Mouse (Mus musculus) CH12.LX (cell line): ENCODE results near the gene Ccdc84. TPM values are rescaled to one million over a fixed set of nuclear protein-coding genes. Genes with fewer than 3 reads are reported as not detected.

Experiments
- DNase-seq: peaks from one replicate; pipeline ENCODE4 v3.0.0-alpha.2; 2013; ENCODE audit errors: extremely low read depth
- H3K27ac ChIP-seq: 2 replicates; pipeline ENCODE4 v1.5.1; 2012; ENCODE audit warnings: low read depth, mild to moderate bottlenecking, control low read depth, moderate library complexity; ENCODE audit not compliant: insufficient read depth
- H3K27me3 ChIP-seq: replicated peaks from 2 replicates; pipeline ENCODE3; 2012; ENCODE audit warnings: inconsistent platforms
- H3K36me3 ChIP-seq, 2 experiments: replicated peaks in 1 of 2; 2 replicates each; pipeline versions ENCODE3 to v1.6.1; 2012; ENCODE audit warnings: inconsistent platforms in 1 of 2, low read length in 1 of 2, mild to moderate bottlenecking in 1 of 2, mixed read lengths in 1 of 2, moderate library complexity in 1 of 2; ENCODE audit not compliant: control insufficient read depth in 1 of 2, insufficient read depth in 1 of 2
- H3K4me1 ChIP-seq, 2 experiments: 2 replicates each; pipeline ENCODE4 v1.6.1; 2012; ENCODE audit warnings: inconsistent platforms in 1 of 2, moderate library complexity in 1 of 2; ENCODE audit not compliant: insufficient read depth in 2 of 2, control insufficient read depth in 1 of 2
- H3K4me2 ChIP-seq: 2 replicates; pipeline ENCODE4 v1.6.1; 2012; ENCODE audit warnings: low read depth, mild to moderate bottlenecking, control low read depth; ENCODE audit not compliant: poor library complexity, insufficient read depth, severe bottlenecking
- H3K4me3 ChIP-seq, 3 experiments: fragments of 150-350 bp in 1 of 3; sonication (generic) in 1 of 3; replicated peaks in 1 of 3; 2 replicates each; pipeline versions ENCODE3 to v1.5.1; 2011 to 2012; ENCODE audit warnings: low read depth in 2 of 3, low read length in 2 of 3, mild to moderate bottlenecking in 2 of 3, moderate library complexity in 2 of 3, control low read depth in 1 of 3, improper control_type of control experiment in 1 of 3, inconsistent platforms in 1 of 3, mixed read lengths in 1 of 3; ENCODE audit not compliant: poor library complexity in 1 of 3
- H3K79me2 ChIP-seq: replicated peaks from 2 replicates; pipeline ENCODE4 v1.6.1; 2012; ENCODE audit warnings: mild to moderate bottlenecking, moderate library complexity; ENCODE audit not compliant: control insufficient read depth, poor library complexity, insufficient read depth, severe bottlenecking; ENCODE audit errors: extremely low read depth
- H3K9ac ChIP-seq: 2 replicates; pipeline ENCODE4 v1.6.1; 2012; ENCODE audit warnings: low read depth, mild to moderate bottlenecking, control low read depth, moderate library complexity; ENCODE audit not compliant: insufficient read depth
- H3K9me3 ChIP-seq: replicated peaks from 2 replicates; pipeline ENCODE3; 2012; ENCODE audit warnings: low read length, inconsistent platforms, mixed read lengths
- CHD2 ChIP-seq: IDR thresholded peaks from 2 replicates; pipeline ENCODE4 v1.6.1; 2011; ENCODE audit warnings: low read length, improper control_type of control experiment
- CTCF ChIP-seq, 2 experiments: IDR thresholded peaks in 1 of 2; conservative IDR thresholded peaks in 1 of 2; 2 replicates each; pipeline ENCODE4 v1.5.1; 2011 to 2012; ENCODE audit warnings: low read depth in 2 of 2, low read length in 2 of 2, improper control_type of control experiment in 1 of 2, inconsistent platforms in 1 of 2, mild to moderate bottlenecking in 1 of 2, moderate library complexity in 1 of 2
- E2F4 ChIP-seq: IDR thresholded peaks from 2 replicates; pipeline ENCODE4 v1.6.1; 2011; ENCODE audit warnings: low read depth, low read length, improper control_type of control experiment; ENCODE audit not compliant: insufficient replicate concordance
- ELF1 ChIP-seq: IDR thresholded peaks from 2 replicates; pipeline ENCODE4 v1.6.1; 2014; ENCODE audit warnings: low read depth, mild to moderate bottlenecking, inconsistent platforms, low read length, improper control_type of control experiment
- ETS1 ChIP-seq: conservative IDR thresholded peaks from 2 replicates; pipeline ENCODE4 v1.6.1; 2012; ENCODE audit warnings: low read depth, mild to moderate bottlenecking, inconsistent platforms, low read length, improper control_type of control experiment, moderate library complexity
- JUN ChIP-seq: IDR thresholded peaks from 2 replicates; pipeline ENCODE4 v1.6.1; 2011; ENCODE audit warnings: low read depth, mild to moderate bottlenecking, low read length, improper control_type of control experiment, moderate library complexity; ENCODE audit not compliant: insufficient read depth
- JUND ChIP-seq: conservative IDR thresholded peaks from 2 replicates; pipeline ENCODE4 v1.6.1; 2011; ENCODE audit warnings: low read depth, low read length, improper control_type of control experiment
- KAT2A ChIP-seq: IDR thresholded peaks from 2 replicates; pipeline ENCODE4 v1.6.1; 2012; ENCODE audit warnings: low read length, improper control_type of control experiment, inconsistent platforms; ENCODE audit not compliant: insufficient replicate concordance
- MAFK ChIP-seq: IDR thresholded peaks from 2 replicates; pipeline ENCODE4 v1.6.1; 2011; ENCODE audit warnings: low read length, improper control_type of control experiment; ENCODE audit not compliant: insufficient replicate concordance
- MEF2A ChIP-seq: IDR thresholded peaks from 2 replicates; pipeline ENCODE4 v1.6.1; 2014; ENCODE audit warnings: low read depth, mild to moderate bottlenecking, inconsistent platforms, low read length, improper control_type of control experiment, borderline replicate concordance
- MYC ChIP-seq: IDR thresholded peaks from 2 replicates; pipeline ENCODE4 v1.6.1; 2011; ENCODE audit warnings: low read depth, mild to moderate bottlenecking, improper control_type of control experiment, low read length
- NELFE ChIP-seq: IDR thresholded peaks from 2 replicates; pipeline ENCODE4 v1.6.1; 2011; ENCODE audit warnings: low read depth, low read length, improper control_type of control experiment
- NRF1 ChIP-seq: IDR thresholded peaks from 2 replicates; pipeline ENCODE4 v1.6.1; 2014; ENCODE audit warnings: low read depth, mild to moderate bottlenecking, inconsistent platforms, low read length, improper control_type of control experiment, moderate library complexity
- POLR2A ChIP-seq: IDR thresholded peaks from 2 replicates; pipeline ENCODE4 v1.6.1; 2011; ENCODE audit warnings: low read depth, mild to moderate bottlenecking, improper control_type of control experiment, low read length
- POLR2AphosphoS2 ChIP-seq: IDR thresholded peaks from 2 replicates; pipeline ENCODE4 v1.6.1; 2011; ENCODE audit warnings: low read depth, low read length, improper control_type of control experiment
- RAD21 ChIP-seq: IDR thresholded peaks from 2 replicates; pipeline ENCODE4 v1.6.1; 2011; ENCODE audit warnings: low read depth, mild to moderate bottlenecking, low read length, improper control_type of control experiment, moderate library complexity
- SMC3 ChIP-seq: IDR thresholded peaks from 2 replicates; pipeline ENCODE4 v1.6.1; 2011; ENCODE audit warnings: low read depth, low read length, improper control_type of control experiment
- USF1 ChIP-seq: IDR thresholded peaks from 2 replicates; pipeline ENCODE4 v1.6.1; 2014; ENCODE audit warnings: low read depth, mild to moderate bottlenecking, inconsistent platforms, low read length, improper control_type of control experiment
- USF2 ChIP-seq: conservative IDR thresholded peaks from 2 replicates; pipeline ENCODE4 v1.6.1; 2011; ENCODE audit warnings: low read depth, low read length, improper control_type of control experiment
- ZKSCAN1 ChIP-seq: IDR thresholded peaks from 2 replicates; pipeline ENCODE4 v1.6.1; 2012; ENCODE audit warnings: low read depth, inconsistent platforms, low read length, improper control_type of control experiment, borderline replicate concordance
- ZMIZ1 ChIP-seq: IDR thresholded peaks from 2 replicates; pipeline ENCODE4 v1.6.1; 2012; ENCODE audit warnings: low read depth, mild to moderate bottlenecking, inconsistent platforms, low read length, improper control_type of control experiment
- ZNF384 ChIP-seq: IDR thresholded peaks from 2 replicates; pipeline ENCODE4 v1.6.1; 2012; ENCODE audit warnings: low read depth, low read length, improper control_type of control experiment, inconsistent platforms
- dilution Hi-C: fragments of 300-500 bp; cut with MboI; formaldehyde crosslinking; loops from 2 replicates; pipeline ENCODE4 v1.14.3; 2020; ENCODE audit warnings: low sequenced_read_pairs; ENCODE audit not compliant: extremely low pct_unique_long_range_greater_than_20kb, extremely low pct_ligation_motif_present
- in situ Hi-C: fragments of 300-500 bp; cut with MboI; formaldehyde crosslinking; loops from 3 replicates; pipeline ENCODE4 v1.14.3; 2019; ENCODE audit warnings: low sequenced_read_pairs, low pct_ligation_motif_present, low pct_unique_long_range_greater_than_20kb, mixed read lengths
- polyA plus RNA-seq: library from polyadenylated mRNA; unstranded; fragments of >175 nt; gene quantifications from 2 replicates; pipeline ENCODE4 v1.2.1, GENCODE M21; 2012; ENCODE audit warnings: low read depth; ENCODE audit not compliant: insufficient read length
- total RNA-seq, 2 experiments: library from RNA; depleted of rRNA; stranded (reverse); fragments of 300-350 nt in 1 of 2; fragments of >200 nt in 1 of 2; gene quantifications; 2 replicates each; pipeline ENCODE4 v1.2.3; 2012 to 2014

Gene Ccdc84
- total and polyA plus RNA-seq, 3 experiments = 18.3 to 25.4 (median 21.7) TPM

DNA sequence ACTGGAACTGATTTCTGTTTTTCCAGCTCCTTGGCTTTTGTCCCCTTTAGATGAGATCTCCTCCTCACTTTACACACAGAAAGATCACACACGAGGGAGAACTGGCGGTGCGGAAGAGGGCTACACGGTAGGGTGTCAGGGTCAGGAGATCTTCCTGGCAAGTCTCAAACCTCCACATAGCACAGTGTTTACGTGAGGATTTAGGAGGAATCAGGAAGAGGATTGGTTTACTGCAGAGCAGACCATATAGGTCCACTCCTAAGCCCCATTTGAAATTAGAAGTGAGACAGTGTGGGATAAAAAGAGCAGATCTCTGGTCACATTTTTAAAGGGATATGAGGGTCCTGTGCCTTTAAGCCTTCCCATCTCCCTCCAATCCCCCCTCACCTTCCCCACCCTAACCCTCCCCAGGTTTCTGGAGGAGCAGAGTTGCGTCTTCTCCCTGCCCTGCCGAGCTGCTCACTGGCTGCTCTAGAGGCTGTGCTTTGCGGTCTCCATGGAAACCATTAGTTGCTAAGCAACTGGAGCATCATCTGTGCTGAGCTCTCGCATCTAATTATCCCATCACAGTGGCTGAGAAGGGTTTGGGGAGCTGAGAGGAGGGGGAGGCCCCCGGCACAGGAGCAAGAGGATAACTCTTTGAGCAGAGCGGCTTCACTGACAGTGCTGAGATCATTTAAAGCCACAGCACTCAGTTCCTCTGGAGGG lies 38.8 kb upstream of the Ccdc84 start:
- no peak for DNase-seq
- Histone ChIP-seq H3K27me3 (peaks cover 6% of the 10 kb centered on the region), H3K36me3 (no peaks in the 10 kb centered on the region), H3K4me3 (no peak overlapping the region), H3K4me2 (no peak overlapping the region), H3K9me3 (peaks cover 2% of the 10 kb centered on the region), H3K4me1 (peaks cover 4 to 22% of the 10 kb centered on the region in 2 experiments), H3K9ac (no peak overlapping the region), H3K79me2 (no peaks in the 10 kb centered on the region), H3K27ac (no peak overlapping the region)
- dilution Hi-C loops (no loop called here), in situ Hi-C loops (no loop called here)
- TF ChIP-seq ZMIZ1 = no peak
- TF ChIP-seq JUN = no peak
- TF ChIP-seq MYC = no peak
- TF ChIP-seq POLR2AphosphoS2 = no peak
- TF ChIP-seq ZKSCAN1 = no peak
- no peak for TF ChIP-seq JUND
- no peak for TF ChIP-seq POLR2A
- no peak for TF ChIP-seq USF1
- no peak for TF ChIP-seq ZNF384
- no peak for TF ChIP-seq ETS1
- TF ChIP-seq MEF2A = no peak
- TF ChIP-seq E2F4 = no peak
- TF ChIP-seq KAT2A = no peak
- TF ChIP-seq RAD21 = no peak
- no peak for TF ChIP-seq MAFK
- no peak for TF ChIP-seq NRF1
- no peak for TF ChIP-seq NELFE
- TF ChIP-seq ELF1 = no peak
- no peak for TF ChIP-seq CTCF (conservative IDR thresholded peaks at IDR 0.05 in 1 of 2, IDR thresholded peaks at IDR 0.05 in 1 of 2; ENCODE audit: low read depth in 2 of 2, low read length in 2 of 2)

DNA sequence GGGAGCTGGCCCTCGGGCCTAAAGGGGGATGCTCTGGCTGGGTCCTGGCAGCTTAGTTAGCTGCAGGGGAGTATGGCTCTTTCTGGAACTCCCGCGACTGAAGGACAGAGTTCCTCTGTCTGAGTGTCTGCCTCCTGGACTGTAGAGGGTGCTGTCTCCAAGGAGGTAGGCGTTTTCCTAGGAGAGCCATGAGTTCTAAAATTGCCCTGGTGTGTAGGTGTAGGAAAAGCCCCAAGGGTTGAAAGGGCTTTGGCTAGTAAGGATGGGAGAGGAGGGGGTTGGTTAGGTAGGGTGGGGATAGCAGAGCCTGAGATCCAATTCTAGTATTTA lies 36.5 kb upstream of the Ccdc84 start, which contains the start of gene Upk2:
Gene Upk2, minus strand, starts transcription at position 86 of the 330 bp plus-strand sequence.
- H3K4me3 ChIP-seq = no peak within 1 kb of the TSS
- DNase-seq = no peak
- no peak within 1 kb of the TSS for H3K4me2 ChIP-seq
- no peak within 1 kb of the TSS for H3K27ac ChIP-seq
- dilution Hi-C loops = no loop called here
- no peaks in the 10 kb centered on the region for H3K36me3 ChIP-seq
- in situ Hi-C loops = no loop called here
- H3K9ac ChIP-seq = no peak within 1 kb of the TSS
- no peaks in the 10 kb centered on the region for H3K79me2 ChIP-seq
- peaks cover 4% of the 10 kb centered on the region for H3K27me3 ChIP-seq
- peaks cover 4 to 18% of the 10 kb centered on the region in 2 experiments for H3K4me1 ChIP-seq
- peaks cover 2% of the 10 kb centered on the region for H3K9me3 ChIP-seq
- TF ChIP-seq RAD21 (peak; percentile 14), SMC3 (peak; percentile 2; the same call in 1 of the 2 replicates), CTCF (conservative IDR thresholded peaks at IDR 0.05 in 1 of 2, IDR thresholded peaks at IDR 0.05 in 1 of 2; ENCODE audit: low read depth in 2 of 2, low read length in 2 of 2) (peak in 1 of 2 experiments; percentile 32; a peak in 1 of 4 replicates), CHD2 (no peak), USF2 (no peak)
- TF ChIP-seq, all 38 proteins: peak for 3
